Mouse (Mus musculus): ENCODE data around the gene Vegfd.

DNA sequence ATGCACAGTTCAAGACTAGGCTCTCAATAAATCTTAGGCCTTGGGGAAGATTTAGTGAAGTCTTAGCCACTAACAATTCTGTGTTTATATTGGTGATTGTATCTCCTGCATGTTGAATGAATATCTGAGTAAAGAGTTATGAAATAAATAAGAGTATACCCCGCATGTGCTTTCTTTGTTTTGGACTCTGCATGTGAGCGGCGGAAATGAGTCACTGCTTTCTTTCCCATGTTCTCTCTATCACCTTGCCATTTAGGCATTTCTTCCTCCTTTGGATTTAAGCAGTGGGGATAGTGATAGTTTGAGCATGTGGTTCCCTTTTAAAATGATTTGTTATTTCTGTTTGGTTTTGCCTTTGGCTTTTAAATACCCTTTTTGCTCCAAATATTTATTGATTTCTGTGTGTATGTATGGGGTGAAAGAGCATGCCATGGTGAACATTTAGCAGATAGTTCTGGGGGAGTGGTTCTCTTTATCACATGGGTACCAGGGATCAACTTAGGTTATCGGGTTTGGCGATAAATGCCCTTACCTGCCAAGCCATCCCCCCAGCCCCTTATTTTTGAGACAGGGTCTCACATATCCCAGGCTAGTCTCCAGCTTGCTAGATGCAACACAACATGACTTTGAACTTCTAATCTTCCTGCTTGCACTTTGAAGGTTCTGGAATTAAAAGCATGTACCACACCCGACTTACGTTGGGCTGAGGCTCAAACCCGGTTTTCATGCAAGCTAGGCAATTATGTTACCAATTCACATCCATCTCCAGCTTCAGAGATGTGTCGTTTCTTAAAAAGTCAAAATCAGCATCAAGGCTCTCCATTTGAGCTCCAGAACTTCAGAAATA is 73.9 kb downstream of the Vegfd start:
- TF ChIP-seq CTCF (IDR thresholded peaks at IDR 0.05; ENCODE audit: insufficient read depth, low read length) (no peak), POLR2A (IDR thresholded peaks at IDR 0.05; ENCODE audit: borderline replicate concordance, extremely low read depth, low read depth, low read length) (no peak)

Measured in lung, adult 2 months (tissue).